Mouse (Mus musculus) G1E (cell line): ENCODE results near the gene Ugcg.

Experiments
- CTCF ChIP-seq: IDR thresholded peaks from 2 replicates; pipeline ENCODE4 v1.5.1; 2012; ENCODE audit warnings: low read depth, low read length, inconsistent platforms, mixed read lengths
- GATA1 ChIP-seq: IDR thresholded peaks from 2 replicates; pipeline ENCODE4 v1.6.1; 2012; ENCODE audit warnings: borderline replicate concordance, low read length, inconsistent platforms, mixed read lengths
- POLR2AphosphoS5 ChIP-seq: IDR thresholded peaks from 2 replicates; pipeline ENCODE4 v1.6.1; 2012; ENCODE audit warnings: low read depth, low read length, inconsistent platforms; ENCODE audit not compliant: insufficient replicate concordance

GRCm38 (mm10) chr4:59200636-59201035 lies 11.6 kb downstream of the Ugcg start:
- TF ChIP-seq CTCF: no peak
- TF ChIP-seq POLR2AphosphoS5: no peak
- no peak for TF ChIP-seq GATA1
